Mouse (Mus musculus): ENCODE data around the gene Syt16. TPM values are rescaled to one million over a fixed set of nuclear protein-coding genes. Genes with fewer than 3 reads are reported as not detected.

Syt16 gene
- polyA plus RNA-seq, 1 experiment, result 0.04 TPM

DNA sequence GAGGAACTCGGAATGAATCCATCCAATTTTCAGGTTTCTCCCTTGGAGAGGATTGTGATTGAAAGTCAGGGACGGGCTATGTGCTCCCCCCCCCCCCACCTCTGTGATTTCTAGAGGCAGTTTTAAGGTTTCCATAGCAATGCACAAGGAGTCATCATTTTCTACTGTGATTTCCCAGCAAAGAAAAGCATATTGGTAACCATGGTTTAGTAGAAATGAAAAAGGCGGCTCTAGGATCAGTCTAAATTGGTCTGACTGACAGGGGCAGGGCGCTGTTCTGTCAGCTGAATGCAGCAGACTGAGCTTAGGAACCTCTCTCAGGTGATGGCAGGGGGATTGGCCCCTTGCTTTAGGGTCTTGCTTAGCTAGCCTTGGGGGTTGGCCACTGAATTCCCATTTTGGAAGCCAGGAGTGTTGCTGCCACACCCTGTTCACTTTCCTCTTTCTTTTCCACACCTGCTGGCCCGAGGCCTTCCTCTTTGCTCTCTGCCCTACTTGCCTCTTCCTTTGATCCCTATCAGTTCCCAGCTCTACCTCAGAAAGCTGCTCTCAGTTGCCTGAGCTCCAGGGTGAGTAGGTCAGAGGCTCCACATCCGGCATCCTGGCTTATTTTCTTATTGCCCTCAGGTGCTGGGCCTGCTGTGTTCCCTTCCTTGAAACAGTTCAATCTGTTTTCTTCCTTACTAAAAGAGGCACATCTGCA lies 108.5 kb downstream of the Syt16 start:
- no peak for DNase-seq (ENCODE audit: low read depth)

DNA sequence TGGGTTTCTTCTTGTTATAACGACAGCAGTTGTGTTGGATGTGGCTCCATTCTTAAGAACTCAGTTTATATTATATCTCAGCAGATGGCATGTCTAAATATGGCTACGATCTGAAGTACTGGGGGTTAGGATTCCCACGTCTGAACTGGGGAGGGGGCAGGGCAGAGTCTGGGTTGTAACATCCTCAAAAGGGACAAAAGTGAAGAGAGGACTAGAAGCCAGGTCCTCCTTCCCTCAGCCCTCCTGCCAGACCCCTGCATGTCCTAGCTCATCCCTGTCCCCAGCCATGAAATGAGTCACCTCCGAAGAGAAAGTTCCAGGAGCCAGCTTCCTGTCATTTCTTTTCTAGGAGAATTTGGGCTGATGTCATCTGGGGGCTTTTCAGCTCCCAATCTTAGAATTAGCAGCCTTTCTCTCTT lies 111.2 kb downstream of the Syt16 start:
- DNase-seq (ENCODE audit: low read depth), result no peak

DNA sequence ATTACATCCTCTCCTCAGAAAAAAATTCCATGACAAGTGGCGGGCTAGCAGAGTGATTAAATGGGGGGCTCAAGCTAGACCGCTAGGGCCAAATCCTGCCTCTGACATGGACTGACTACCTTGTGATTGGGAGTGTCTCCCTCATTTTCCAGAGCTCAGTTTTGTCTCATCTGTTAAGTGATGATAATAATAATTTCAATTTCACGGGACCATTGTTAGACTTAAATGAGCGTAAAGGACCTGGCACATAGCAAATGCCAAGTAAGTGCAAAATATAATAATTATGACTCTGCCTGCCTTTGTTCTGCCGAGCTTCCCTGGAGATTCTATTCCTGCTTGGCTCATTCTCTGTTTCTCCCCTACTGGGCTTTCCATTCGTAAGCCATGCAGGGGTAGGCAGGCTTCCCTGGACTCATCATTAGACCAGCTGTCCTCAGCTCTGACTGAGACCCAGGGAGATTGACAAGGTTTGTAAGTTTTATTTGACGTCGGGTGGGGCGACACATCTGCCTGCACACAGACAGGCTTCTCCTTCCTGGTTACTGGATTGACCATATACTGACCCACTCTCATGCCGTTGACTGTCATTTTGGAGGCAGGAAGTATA lies 112.1 kb downstream of the Syt16 start:
- DNase-seq (ENCODE audit: low read depth), result no peak

DNA sequence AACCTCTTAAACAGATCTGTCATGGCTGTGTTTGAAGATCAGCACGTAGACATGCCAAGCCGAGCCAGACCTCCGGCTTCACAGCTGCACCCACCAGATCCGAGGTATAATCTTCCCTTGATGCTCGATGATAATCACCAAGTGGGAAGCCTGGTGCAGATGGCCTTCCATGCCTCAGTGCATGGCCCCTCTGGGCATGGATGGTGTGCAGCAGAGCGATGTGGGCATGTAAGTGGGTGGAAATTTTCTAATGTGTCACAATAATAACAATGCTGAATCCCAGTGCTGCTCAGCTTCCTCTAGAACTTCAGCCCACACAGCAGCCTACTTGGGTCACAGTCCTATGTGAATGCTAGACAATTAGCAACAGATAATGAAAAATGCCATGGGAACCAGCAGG lies 119.4 kb downstream of the Syt16 start:
- peak; percentile 4 for DNase-seq (ENCODE audit: low read depth)

DNA sequence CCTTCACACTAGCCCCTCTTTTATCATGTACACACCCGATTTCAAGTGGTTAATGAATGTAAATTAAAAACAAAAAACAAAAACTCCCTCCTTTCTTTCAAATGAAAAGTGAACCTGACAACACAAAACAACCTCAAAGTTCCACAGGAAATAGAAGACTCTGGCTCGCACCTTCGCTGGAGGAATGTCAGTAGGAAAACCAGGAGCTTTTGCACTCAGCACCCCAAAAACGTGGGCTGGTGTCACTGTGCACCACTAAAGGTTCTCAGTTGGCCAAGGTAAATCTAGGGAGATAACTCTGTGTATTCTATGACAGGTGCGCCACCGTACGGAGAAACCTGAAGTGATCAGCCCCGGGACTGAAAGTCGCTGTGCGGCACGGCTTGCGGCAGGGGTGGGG lies 128.3 kb downstream of the Syt16 start:
- no peak for DNase-seq (ENCODE audit: low read depth)

DNA sequence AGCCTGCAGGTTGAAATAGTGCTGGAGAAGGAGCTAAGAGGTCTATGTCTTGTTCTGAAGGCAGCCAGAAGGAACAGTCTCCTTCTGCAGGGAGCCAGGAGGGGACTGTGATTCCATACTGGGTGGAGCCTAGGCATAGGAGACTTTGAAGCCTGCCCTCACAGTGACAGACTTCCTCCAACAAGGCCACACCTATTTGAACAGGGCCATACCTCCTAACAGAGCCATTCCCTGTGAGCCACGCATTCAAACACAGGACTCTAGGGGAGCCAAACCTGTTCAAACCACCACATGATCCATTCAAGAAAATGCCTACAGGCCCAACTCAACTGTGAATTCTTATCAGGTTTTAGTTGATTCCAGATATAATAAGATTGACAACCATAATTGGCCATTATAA lies 130.8 kb downstream of the Syt16 start:
- DNase-seq (ENCODE audit: low read depth), result no peak

DNA sequence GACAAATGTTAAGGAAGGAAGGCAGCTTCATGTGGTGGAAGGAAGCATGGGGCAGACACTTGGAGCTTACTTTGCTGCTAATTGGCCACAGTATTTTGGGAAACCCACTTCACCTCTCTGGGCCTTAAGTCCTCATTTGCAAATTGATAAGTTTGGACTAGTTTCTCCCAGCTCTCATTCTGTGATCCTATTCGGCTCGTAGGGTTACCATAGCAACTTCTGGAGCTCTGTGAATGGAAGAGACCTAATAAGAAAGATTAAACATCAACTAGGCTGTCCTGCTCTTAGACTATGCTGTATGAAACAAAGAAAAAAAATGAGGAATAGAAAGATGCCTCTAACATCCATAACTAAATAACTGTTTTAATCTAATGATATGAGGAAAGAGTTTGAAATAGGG lies 134.3 kb downstream of the Syt16 start:
- DNase-seq (ENCODE audit: low read depth), result no peak

DNA sequence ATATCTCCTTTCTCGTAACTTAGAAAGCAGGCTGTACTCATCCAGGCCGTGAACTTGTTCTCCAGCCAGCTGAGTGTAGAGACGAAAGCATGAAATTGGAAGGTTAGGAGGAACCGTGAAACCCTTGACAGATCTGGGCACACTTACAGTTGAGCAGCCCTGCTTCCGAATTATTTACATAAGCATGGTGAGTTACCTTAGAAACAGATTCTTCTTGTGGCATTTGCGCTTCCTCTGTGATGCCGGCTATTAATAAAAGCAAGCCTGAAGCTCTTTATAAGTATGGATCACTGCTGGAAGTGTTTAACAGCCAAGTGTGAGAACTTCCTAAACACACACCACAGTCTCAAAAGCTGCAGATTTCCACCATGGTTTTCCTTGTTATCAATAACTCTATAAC lies 144.7 kb downstream of the Syt16 start:
- DNase-seq (ENCODE audit: low read depth), result no peak

DNA sequence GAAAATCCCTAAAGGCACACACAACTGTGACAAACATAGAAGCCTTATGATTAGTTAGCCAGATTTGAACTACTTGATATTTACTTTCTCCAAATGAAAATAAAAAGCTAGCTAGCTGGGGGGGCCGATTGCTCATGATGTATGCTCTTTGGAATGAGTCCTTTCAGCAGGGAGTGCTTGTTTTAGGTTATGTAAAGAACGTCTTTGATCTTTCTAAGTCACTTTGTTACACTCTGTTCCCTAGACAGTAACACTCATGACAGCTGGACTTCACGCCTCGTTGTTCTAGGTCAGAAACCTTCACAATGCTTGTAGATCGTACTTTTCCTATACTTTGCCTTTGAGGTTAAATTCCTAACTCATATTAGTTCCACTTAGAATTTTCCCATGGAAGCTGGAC lies 146.9 kb downstream of the Syt16 start:
- no peak for DNase-seq (ENCODE audit: low read depth)

DNA sequence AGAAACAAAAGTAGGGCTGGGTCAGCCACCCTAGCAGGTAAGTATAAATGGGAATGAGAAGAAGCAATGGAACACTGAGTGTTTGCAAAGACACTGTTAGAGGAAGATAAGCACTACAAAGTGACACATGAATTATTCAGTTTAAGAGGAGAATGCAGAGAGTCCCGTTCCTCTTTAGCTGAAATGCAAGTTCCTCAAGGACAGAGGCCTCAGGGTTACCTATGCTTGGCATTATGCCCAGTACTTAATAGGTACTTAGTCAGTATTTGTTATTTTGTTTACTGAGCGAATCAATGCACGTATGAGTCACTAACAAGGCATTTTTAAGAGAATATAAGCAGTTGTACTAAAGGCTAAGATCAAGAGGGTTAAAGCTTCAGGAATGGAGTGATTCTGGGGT lies 163.3 kb downstream of the Syt16 start:
- DNase-seq (ENCODE audit: low read depth), result no peak

DNA sequence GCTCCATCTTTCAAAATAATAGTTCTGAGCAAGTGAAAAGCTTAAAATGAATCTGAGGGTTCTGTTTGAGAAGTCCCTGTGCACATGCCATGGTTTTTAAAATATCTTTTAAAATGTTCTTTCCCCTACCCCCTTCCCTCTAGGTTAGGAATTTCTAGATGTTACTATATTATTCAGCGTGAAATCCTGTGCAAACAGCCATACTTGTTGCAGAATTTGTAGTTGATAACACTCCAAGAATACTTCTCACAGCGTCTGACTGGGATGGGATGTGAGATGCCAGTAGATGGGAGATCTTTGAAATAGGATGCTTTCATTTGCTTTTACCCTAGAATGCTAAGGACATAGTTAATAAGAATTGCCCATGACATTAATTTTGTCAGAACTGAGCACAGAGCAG lies 165.6 kb downstream of the Syt16 start:
- DNase-seq (ENCODE audit: low read depth), result no peak

DNA sequence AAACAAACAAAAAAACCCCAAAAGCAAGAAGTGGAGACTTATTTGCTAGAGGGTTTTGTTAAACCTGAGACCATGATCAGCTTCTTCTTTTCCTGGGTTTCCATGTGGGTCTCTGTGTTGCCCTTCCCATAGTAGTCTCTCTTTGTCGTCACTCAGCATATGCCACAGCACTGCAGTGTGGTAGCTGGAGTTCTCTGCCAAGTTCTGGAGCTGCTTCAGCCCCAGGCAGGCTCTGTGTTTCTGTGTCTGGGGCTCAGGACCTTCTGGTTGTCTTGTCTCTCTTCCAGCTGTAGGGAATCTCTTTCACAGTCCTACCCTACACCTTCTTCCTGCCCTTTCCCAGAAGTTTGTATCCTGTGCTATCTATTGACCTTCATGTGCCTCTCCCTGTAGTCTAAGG lies 173.8 kb downstream of the Syt16 start:
- no peak for DNase-seq (ENCODE audit: low read depth)

DNA sequence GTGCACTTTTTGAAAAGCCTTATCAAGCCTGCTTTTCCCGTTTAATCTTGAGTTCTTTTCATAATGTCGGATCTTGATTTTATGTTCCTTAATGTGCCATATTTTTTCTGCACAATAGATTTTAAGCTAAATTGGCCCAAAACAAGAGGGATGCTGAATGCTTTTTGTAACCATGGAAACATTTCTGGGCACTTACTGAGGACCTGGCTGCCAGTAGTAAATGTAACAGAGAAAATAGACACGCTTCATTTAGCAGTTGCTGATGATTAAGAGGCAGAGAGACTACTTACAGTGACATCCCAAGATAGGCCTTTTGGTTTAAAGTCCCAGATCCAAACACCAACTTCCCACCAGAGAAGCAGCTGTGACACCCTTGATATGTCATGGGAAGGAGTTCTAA lies 176.4 kb downstream of the Syt16 start:
- DNase-seq (ENCODE audit: low read depth), result no peak

DNA sequence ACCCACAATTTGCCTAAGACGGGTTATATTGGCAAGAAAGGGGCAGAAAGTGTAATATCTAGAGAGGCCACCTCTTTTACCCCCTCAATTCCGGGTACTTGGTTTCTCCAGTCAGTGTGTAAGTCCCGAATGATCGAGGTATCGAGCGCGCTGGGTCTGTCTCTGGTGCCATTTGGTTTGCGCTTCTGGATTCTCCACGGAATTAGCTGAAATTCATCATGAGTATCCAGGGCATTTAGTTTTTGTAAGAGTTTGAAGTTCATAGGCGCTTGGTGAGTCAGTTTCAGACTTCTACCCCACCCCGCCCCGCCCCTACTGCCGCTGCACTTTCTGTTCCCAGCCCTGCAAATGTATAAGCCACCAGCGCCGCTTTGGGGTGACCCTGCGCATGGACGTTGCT lies 187.1 kb downstream of the Syt16 start:
- DNase-seq (ENCODE audit: low read depth), result no peak

DNA sequence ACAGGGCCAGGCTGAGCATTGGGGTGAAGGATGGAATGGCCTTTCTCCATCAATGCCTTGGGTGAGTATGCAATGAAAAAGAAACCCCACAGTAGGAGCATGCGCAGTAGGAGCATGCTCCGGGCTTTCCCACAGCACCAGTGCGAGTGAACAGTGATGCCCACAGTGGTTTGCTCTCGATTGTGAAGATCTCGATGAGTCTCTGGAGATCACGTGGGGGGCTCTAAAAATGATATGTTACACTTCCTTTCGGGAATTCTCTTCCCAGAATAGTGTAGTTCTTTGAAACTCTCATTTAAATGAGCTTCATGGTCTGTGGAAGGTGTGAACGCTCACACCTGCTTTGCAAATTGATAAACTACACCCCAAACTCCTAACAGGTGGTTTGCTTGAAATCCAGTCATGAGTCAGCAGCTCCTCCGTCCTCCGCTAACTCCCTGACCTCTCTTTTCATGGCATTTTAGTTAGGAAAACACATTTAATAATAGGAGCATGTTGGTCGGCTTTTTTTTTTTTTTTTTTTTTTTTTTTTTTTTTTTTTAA lies 190.9 kb downstream of the Syt16 start:
- DNase-seq (ENCODE audit: low read depth), result no peak

DNA sequence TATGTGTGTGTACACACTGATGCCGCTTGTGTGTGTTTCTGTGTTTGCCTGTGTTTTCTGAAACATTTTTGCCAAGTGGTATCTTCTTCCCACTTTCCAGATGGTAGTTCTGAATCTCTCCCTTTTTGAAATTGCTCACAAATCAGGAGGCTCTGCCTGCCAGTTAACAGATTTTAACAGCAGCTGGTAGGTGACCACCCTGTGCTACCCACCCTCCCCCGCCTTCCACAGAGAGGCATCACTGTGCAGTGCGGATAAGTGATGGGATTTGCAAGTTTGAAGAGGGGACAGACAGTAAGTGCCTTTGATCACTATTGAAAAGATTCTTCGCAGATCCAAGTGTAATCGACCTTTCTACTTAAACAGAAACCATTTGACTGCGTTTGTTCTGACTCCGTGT lies 191.4 kb downstream of the Syt16 start:
- DNase-seq (ENCODE audit: low read depth), result no peak

DNA sequence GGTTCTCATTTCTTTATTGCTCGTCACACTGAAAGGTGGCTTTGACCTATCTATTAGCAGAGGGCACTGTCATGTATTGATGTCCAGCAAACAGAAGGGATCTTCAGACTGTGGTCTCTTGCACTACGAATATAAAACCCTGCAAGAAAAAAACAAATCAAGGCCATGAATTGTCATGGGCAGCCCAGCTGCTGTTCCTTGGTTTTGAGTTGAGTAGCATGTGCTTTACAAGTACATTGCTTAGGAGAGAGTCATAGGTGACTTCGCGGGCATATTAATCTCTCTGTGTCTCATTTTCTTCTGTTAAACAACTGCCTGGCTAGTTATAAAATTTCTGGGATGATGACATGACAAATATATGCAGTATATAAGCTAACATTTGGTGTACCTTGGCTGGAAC lies 192.4 kb downstream of the Syt16 start:
- DNase-seq (ENCODE audit: low read depth), result no peak

DNA sequence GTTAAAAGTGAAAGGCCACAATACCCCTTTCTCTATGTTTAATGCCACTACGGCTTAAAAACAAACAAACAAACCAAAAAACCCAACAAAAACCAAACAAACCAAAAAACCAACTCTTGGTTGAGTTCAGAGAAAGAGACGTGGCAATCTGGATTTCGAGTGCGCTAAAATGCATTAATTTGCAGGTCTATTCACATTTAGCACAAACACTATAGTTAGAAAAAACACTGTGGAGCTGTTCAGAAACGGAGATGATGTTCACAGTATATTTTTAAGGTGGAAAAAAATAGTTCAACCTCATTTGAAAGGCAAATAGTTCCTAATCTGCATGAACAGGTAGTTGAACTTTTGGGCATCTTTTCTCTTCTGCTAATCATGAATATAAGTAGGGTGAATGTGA lies 192.8 kb downstream of the Syt16 start:
- no peak for DNase-seq (ENCODE audit: low read depth)

DNA sequence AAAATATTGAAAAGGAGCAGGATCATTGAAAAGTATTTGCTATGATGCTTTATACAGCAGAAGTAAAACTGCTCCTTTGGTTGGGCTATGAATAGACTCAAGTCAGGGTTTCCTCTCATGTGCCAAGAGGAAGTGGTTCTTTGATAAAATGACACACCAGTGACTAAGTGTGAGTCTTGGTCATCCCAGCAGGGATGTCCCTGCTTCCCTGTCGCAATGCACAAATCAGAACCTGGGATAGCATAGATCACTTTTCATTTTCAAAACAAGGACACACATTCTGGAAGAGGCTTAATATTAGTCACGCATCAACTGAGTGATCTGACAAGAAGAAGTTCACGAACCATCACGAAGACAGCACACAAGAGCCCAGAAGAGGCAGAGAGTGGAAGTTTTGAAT lies 195.1 kb downstream of the Syt16 start:
- no peak for DNase-seq (ENCODE audit: low read depth)

DNA sequence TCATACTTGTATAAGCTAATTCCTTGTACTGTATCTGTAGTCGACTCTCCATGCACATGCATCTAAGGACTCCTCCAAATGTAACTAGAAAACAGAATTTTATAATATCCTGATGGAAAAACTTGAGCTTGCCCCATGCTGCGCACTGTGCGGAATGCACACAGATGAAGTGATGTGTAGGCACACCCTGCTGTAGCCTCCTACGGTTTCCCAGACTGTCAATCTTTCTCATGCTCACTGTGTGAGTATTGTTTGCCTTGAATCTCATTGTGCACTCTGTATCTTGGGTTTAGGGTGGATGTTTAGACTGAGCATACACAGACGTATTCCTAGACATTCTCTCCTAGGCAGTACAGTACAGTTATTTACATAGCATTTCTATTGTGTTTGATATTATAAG lies 203.9 kb downstream of the Syt16 start:
- DNase-seq (ENCODE audit: low read depth), result no peak

DNA sequence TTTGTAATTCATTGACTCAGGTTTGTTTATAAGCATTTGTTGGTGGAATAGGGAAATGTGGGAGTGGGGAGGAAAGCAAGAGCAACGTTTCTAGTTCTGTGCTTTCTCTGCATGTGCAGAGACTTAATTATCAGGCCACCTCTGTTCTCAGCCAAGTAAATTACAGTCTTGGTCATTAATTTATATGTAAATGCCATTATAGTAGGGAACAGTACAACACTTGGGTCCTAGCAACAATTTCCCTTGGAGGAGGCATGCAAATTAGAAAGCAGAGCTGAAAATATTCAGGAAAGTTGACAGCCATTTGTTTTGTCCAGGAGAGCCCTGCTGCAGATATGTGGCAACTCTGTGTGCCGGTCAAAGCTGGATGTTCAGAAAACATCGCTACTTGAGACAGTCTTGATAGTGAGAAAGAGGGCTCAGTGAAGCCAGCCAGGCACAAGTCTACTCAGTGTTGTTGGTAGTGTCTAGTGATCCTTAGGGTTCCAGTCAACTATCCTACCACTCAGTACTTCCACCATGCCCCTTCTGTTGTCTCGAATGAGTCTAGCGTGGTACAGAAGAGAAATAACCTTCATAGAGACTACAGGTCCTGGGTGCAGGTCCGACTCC lies 205.1 kb downstream of the Syt16 start:
- no peak for DNase-seq (ENCODE audit: low read depth)

DNA sequence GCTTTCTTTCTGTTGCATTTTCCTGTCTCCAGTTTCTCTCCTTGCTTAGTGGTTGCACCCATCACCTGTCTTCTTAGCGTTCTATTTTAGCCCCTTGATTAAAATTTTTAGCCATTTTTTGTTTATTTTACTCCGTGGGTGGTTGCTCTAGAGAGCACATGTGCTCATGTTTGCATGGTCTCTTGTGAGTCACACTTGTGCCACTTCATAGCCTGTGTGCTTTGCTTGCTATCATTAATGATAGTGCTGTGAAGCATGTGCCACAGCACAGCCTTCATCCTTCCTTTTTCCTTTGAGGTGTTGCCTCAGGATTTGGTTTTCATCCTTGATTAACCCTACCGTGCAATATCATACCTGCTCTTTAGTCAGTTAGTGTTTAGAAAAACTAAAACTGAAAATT lies 214.7 kb downstream of the Syt16 start:
- DNase-seq (ENCODE audit: low read depth), result no peak

DNA sequence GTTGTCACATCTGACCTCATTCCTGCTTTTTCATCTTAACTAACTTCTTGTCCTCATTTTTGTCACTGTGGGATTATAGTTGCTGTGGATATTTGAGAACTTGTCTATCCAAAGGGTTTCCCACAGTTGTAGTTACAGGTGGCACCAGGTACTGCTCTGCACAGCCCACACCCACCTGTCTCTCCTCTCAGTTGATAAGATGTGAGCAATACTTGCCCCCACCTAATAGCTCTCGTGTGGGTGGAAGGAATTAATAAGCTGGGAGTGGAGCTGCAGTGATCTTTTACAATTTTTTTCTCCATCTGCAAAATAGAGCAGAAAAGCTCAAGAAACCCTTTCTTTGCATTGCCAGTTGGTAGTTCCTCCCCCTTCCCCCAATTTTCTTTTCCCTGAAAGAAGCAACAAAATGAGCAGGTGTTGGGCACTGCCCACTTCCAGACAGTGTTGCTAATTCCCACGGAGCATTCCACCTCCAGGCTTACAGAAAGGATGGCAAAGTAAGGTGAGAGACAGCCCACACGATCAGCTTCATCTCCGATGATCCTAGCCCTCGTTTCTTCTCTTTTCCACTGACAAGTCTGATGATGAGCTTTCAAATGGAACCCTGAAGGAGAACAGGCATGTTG lies 218.8 kb downstream of the Syt16 start:
- no peak for DNase-seq (ENCODE audit: low read depth)

Data from gonadal fat pad, adult 2 months (tissue).